Mouse (Mus musculus): Measurements from ENCODE around the gene Hist1h4d. TPM values are rescaled to one million over a fixed set of nuclear protein-coding genes. Genes with fewer than 3 reads are reported as not detected.
A peak's percentile ranks its signal among the peaks of the same experiment; 100 is the strongest.
"Not testable (repeated sequence)": the region's sequence is repeated elsewhere in the genome, so short reads cannot be mapped to it uniquely, and the experiment has no call there.

Gene Hist1h4d
- polyA plus RNA-seq, 1 experiment = 5.8 TPM

DNA sequence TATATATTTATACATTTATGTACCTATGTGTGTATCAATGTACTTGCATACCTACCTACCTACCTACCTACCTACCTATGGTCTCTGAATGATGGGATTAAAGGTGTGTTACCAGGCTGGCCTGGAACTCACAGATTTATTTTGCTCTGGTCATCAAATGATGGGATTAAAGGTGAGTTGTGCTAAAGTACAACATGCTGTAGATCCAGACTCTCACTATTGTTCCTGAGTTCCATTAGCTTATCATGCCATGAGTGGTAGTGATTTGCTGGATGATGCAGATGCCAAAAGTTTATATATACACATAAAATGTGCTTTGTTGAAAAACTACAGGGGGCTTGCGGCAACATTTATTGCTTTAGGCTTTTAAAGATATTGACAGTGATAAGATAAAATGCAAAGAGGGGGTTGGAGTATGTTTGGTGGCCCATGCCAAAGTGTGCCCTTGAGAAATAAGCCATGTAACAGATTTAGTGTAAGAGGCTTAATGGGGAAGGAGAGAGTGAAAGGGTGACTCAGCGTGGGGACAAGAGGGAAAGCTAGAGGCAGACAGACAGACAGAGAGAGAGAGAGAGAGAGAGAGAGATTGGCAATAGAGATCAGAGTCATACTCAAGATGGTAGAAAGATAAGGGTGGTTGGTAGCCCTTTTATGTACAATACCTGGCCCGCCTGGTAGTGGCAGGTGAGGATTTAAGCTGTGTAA is 44.2 kb upstream of the Hist1h4d start:
- Histone ChIP-seq H3K4me1 (ENCODE audit: control insufficient read depth, insufficient read depth, low read length) (peaks cover 4% of the 10 kb centered on the region; the same call in 1 of the 2 replicates), H3K27ac (ENCODE audit: insufficient read depth, low read length) (no peak overlapping the region), H3K4me3 (replicated peaks; ENCODE audit: insufficient read depth, low read depth, low read length) (no peak overlapping the region), H3K27me3 (ENCODE audit: control insufficient read depth, insufficient read depth, low read length) (no peaks in the 10 kb centered on the region)
- DNase-seq = no peak
- 81% methylated on average over 3 of the region's 3 CpGs for WGBS
- TF ChIP-seq POLR2A (IDR thresholded peaks at IDR 0.05; ENCODE audit: borderline replicate concordance, insufficient read depth, low read length) (no peak), CTCF (IDR thresholded peaks at IDR 0.05; ENCODE audit: borderline replicate concordance, insufficient read depth, low read depth, low read length) (no peak)

DNA sequence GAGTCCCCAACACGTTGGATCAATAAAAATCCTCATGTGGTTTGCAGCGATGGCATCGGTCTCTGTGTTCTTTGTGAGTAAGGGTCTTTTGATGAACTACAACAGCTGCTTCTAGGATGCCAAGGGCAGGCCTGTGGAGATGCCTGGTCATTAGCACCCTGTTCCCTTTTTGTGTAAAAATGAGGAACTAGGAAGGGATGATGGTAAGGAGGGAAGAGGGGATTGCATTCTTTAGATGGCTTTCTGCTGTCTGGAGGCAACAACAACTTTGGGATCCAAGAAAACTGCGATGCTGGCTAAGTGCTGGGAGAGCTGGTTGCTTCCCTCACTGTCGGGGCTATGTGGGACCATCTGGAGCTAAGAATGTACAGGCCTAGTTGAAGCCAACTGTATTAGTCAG is 43.1 kb upstream of the Hist1h4d start:
- DNase-seq = no peak
- WGBS = 58% methylated on average over 5 of the region's 5 CpGs
- Histone ChIP-seq H3K27me3 (ENCODE audit: control insufficient read depth, insufficient read depth, low read length) (no peaks in the 10 kb centered on the region), H3K27ac (ENCODE audit: insufficient read depth, low read length) (no peak overlapping the region), H3K4me1 (ENCODE audit: control insufficient read depth, insufficient read depth, low read length) (peaks cover 4% of the 10 kb centered on the region; the same call in 1 of the 2 replicates), H3K4me3 (replicated peaks; ENCODE audit: insufficient read depth, low read depth, low read length) (no peak overlapping the region)
- TF ChIP-seq CTCF (IDR thresholded peaks at IDR 0.05; ENCODE audit: borderline replicate concordance, insufficient read depth, low read depth, low read length) (no peak), POLR2A (IDR thresholded peaks at IDR 0.05; ENCODE audit: borderline replicate concordance, insufficient read depth, low read length) (no peak)

DNA sequence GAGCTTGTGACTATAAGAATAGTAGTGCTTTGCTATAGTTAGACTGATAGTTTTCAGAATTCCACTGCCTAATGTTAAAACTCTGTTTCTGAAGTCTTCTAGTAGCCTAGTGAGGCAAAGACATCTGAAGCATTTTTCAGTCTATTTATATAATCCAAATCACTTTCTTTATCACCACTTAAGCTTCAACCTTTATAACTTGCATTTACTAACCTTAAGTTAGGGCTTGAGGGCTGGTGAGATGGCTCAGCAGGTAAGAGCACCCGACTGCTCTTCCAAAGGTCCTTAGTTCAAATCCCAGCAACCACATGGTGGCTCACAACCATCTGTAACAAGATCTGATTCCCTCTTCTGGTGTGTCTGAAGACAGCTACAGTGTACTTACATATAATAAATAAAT is 41.6 kb upstream of the Hist1h4d start:
- DNase-seq; H3K4me3 ChIP-seq (replicated peaks; ENCODE audit: insufficient read depth, low read depth, low read length); H3K4me1 ChIP-seq (ENCODE audit: control insufficient read depth, insufficient read depth, low read length); H3K27ac ChIP-seq (ENCODE audit: insufficient read depth, low read length); H3K27me3 ChIP-seq (ENCODE audit: control insufficient read depth, insufficient read depth, low read length): not testable (repeated sequence)
- 83% methylated on average over 1 of the region's 1 CpGs for WGBS

DNA sequence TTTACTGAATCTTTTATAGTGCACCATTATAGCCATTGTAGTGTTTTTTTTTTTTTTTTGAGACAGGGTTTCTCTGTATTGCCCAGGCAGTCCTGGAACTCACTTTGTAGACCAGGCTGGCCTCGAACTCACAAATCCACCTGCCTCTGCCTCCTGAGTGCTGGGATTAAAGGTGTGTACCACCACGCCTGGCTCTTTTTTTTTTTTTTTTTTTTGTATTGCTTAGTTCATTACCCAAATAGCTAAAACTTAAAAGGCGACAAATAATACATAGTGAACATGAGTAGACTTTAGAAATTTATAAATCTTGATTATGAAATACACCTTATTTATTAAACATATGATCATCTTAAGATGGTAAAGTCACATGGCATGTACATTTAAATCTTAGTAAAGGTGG is 39.9 kb upstream of the Hist1h4d start:
- TF ChIP-seq CTCF (IDR thresholded peaks at IDR 0.05; ENCODE audit: borderline replicate concordance, insufficient read depth, low read depth, low read length) = no peak
- no peak for TF ChIP-seq POLR2A (IDR thresholded peaks at IDR 0.05; ENCODE audit: borderline replicate concordance, insufficient read depth, low read length)
- Histone ChIP-seq H3K27me3 (ENCODE audit: control insufficient read depth, insufficient read depth, low read length) (no peaks in the 10 kb centered on the region), H3K27ac (ENCODE audit: insufficient read depth, low read length) (no peak overlapping the region), H3K4me1 (ENCODE audit: control insufficient read depth, insufficient read depth, low read length) (no peaks in the 10 kb centered on the region), H3K4me3 (replicated peaks; ENCODE audit: insufficient read depth, low read depth, low read length) (no peak overlapping the region)
- 90% methylated on average over 3 of the region's 3 CpGs for WGBS
- DNase-seq = no peak

DNA sequence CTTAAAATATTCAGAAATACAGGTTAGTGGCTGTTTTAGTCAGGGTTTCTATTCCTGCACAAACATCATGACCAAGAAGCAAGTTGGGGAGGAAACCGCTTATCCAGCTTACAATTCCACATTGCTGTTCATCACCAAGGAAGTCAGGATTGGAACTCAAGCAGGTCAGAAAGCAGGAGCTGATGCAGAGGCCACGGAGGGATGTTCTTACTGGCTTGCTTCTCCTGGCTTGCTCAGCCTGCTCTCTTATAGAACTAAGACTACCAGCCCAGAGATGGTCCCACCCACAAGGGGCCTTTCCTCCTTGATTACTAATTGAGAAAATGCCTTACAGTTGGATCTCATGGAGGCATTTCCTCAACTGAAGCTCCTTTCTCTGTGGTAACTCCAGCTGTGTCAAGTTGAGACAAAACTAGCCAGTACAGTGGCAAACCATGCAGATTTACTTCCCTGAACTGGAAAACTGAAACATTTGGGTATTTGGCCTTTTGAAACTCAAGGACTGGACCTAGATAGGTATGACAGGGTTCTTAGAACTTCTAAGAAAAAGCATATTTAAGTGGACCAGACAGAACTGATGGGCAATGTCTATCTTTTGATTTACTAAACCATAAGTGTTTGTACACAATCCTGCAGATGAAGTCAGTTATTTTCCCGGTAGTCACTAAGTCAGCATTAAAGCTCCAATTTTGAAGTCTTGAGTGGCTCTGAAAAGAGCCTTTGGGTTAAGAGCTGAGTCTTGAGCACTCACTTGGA is 39.0 kb upstream of the Hist1h4d start:
- not testable (repeated sequence) for H3K4me3 ChIP-seq (replicated peaks; ENCODE audit: insufficient read depth, low read depth, low read length); H3K27ac ChIP-seq (ENCODE audit: insufficient read depth, low read length); H3K4me1 ChIP-seq (ENCODE audit: control insufficient read depth, insufficient read depth, low read length); H3K27me3 ChIP-seq (ENCODE audit: control insufficient read depth, insufficient read depth, low read length); DNase-seq
- WGBS = 19% methylated on average over 3 of the region's 3 CpGs

DNA sequence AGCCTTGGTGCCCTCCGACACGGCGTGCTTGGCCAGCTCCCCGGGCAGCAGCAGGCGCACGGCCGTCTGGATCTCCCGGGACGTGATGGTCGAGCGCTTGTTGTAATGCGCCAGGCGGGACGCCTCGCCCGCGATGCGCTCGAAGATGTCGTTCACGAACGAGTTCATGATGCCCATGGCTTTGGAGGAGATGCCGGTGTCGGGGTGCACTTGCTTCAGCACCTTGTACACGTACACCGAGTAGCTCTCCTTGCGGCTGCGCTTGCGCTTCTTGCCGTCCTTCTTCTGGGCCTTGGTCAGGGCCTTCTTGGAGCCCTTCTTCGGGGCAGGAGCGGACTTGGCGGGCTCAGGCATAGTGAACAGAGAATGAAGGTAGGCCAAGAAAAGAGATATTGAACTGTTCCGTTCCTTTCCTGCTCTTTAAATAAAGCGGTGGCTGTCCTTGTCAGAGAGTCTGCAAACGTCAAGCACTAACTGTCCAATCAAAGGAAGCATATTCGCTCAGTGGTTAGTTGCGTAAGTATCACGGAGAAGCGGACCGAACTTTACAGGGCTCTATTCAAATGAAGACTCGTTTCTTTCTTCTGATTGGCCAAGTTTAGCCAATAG is 38.3 kb upstream of the Hist1h4d start, which contains the start of gene Hist1h2bh:
Gene Hist1h2bh (minus strand): TSS at position 394 of the 609 bp plus-strand sequence.
- peak; percentile 62 to 76 for DNase-seq
- not testable (repeated sequence) for H3K27ac ChIP-seq (ENCODE audit: insufficient read depth, low read length); H3K4me1 ChIP-seq (ENCODE audit: control insufficient read depth, insufficient read depth, low read length); H3K27me3 ChIP-seq (ENCODE audit: control insufficient read depth, insufficient read depth, low read length)
- under 1% methylated on average over 40 of the region's 42 CpGs for WGBS
- H3K4me3 ChIP-seq (replicated peaks; ENCODE audit: insufficient read depth, low read depth, low read length) = peak within 1 kb of the TSS; percentile 64

DNA sequence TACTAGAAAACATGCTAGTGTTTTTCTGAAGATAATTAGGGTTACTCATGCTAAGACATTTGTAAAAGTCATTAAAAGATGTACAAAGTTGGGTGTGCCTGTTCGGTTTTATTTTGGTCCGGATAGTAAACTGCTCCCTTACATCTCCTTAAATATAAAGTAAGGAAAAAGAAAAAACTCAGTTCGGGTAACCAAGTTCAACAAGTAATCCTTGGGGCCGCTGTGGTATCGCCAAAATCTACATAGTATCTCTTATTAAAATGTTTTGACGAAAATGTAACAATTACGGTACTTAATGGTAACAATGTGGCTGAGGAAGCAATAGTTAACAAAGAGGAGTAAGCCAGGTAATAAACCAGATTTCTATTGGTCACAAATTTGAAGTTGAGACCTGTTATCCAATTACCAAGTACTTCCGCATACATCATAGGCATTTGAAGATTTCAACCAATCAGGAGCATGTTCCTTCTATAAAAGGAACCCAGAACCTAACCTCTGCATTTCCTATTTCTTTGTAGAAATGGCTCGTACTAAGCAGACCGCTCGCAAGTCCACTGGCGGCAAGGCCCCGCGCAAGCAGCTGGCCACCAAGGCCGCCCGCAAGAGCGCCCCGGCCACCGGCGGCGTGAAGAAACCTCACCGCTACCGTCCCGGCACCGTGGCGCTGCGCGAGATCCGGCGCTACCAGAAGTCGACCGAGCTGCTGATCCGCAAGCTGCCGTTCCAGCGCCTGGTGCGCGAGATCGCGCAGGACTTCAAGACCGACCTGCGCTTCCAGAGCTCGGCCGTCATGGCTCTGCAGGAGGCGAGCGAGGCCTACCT is 37.2 kb upstream of the Hist1h4d start, which contains the start of gene Hist1h3f:
Gene Hist1h3f (plus strand): TSS at position 88 of the 822 bp plus-strand sequence.
- WGBS = under 1% methylated on average over 29 of the region's 45 CpGs

DNA sequence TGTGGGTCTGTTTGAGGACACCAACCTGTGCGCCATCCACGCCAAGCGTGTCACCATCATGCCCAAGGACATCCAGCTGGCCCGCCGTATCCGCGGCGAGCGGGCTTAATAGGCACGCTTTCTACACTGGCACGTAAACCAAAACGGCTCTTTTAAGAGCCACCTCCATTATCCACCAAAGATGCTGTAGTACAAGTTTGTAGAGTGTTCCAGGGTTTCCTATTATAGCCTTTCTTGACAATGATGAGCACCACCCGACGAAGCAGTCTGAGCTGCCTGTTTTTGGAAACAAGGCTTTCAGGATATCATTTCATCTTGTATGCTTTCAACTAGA is 36.6 kb upstream of the Hist1h4d start:
- 1% methylated on average over 13 of the region's 14 CpGs for WGBS
- H3K4me1 ChIP-seq (ENCODE audit: control insufficient read depth, insufficient read depth, low read length); H3K27ac ChIP-seq (ENCODE audit: insufficient read depth, low read length); H3K27me3 ChIP-seq (ENCODE audit: control insufficient read depth, insufficient read depth, low read length): not testable (repeated sequence)
- H3K4me3 ChIP-seq (replicated peaks; ENCODE audit: insufficient read depth, low read depth, low read length) = peak overlapping the region; percentile 15
- peak in 1 of 2 experiments; percentile 49 for DNase-seq

More for the DNA sequence above, 37.2 kb upstream of the Hist1h4d start, which contains the start of gene Hist1h3f:
- Histone ChIP-seq H3K27ac (ENCODE audit: insufficient read depth, low read length) (peak within 1 kb of the TSS; percentile 86; the same call in 1 of the 2 replicates), H3K4me1 (ENCODE audit: control insufficient read depth, insufficient read depth, low read length) (no peaks in the 10 kb centered on the region), H3K4me3 (replicated peaks; ENCODE audit: insufficient read depth, low read depth, low read length) (peak within 1 kb of the TSS; percentile 64), H3K27me3 (ENCODE audit: control insufficient read depth, insufficient read depth, low read length) (no peaks in the 10 kb centered on the region)
- peak; percentile 84; the same call in 1 of the 2 replicates for TF ChIP-seq POLR2A (IDR thresholded peaks at IDR 0.05; ENCODE audit: borderline replicate concordance, insufficient read depth, low read length)
- no peak for TF ChIP-seq CTCF (IDR thresholded peaks at IDR 0.05; ENCODE audit: borderline replicate concordance, insufficient read depth, low read depth, low read length)
- DNase-seq = peak; percentile 82 to 92

Measured in cerebellum, adult 2 months (tissue).